Mouse (Mus musculus) myocyte (in vitro differentiated cells): ENCODE results near the gene Tradd. TPM values are rescaled to one million over a fixed set of nuclear protein-coding genes. Genes with fewer than 3 reads are reported as not detected.
A peak's percentile ranks its signal among the peaks of the same experiment; 100 is the strongest.
"Not testable (repeated sequence)": the region's sequence is repeated elsewhere in the genome, so short reads cannot be mapped to it uniquely, and the experiment has no call there.

Source experiments
- H3K27me3 ChIP-seq: one replicate; pipeline ENCODE4 v1.6.1; 2011; ENCODE audit not compliant: control insufficient read depth, insufficient read depth, insufficient read length
- H3K36me3 ChIP-seq: one replicate; pipeline ENCODE4 v1.6.1; 2011; ENCODE audit not compliant: control insufficient read depth, insufficient read depth
- H3K4me2 ChIP-seq: one replicate; pipeline ENCODE4 v1.6.1; 2011; ENCODE audit warnings: low read depth, control low read depth
- H3K4me3 ChIP-seq: one replicate; pipeline ENCODE4 v1.5.1; 2011; ENCODE audit warnings: mild to moderate bottlenecking, control low read depth, moderate library complexity
- H3K79me2 ChIP-seq: one replicate; pipeline ENCODE4 v1.6.1; 2011; ENCODE audit not compliant: control insufficient read depth, insufficient read depth
- H3ac ChIP-seq: one replicate; pipeline ENCODE4 v1.6.1; 2011; ENCODE audit not compliant: control insufficient read depth, insufficient read length
- CEBPB ChIP-seq: IDR thresholded peaks from 2 replicates; pipeline ENCODE4 v1.6.1; 2011; ENCODE audit warnings: mild to moderate bottlenecking, moderate library complexity; ENCODE audit not compliant: poor library complexity, insufficient read depth, severe bottlenecking
- E2F4 ChIP-seq: IDR thresholded peaks from one replicate; pipeline ENCODE4 v1.6.1; 2011; ENCODE audit warnings: mild to moderate bottlenecking, control low read depth, moderate library complexity; ENCODE audit not compliant: insufficient read depth
- MAX ChIP-seq: IDR thresholded peaks from one replicate; pipeline ENCODE4 v1.6.1; 2011; ENCODE audit warnings: low read depth, mild to moderate bottlenecking, control low read depth
- MYOD1 ChIP-seq, 3 experiments: IDR thresholded peaks; one replicate each; pipeline ENCODE4 v1.6.1; 2011; ENCODE audit warnings: control low read depth in 2 of 3, low read depth in 2 of 3, mild to moderate bottlenecking in 2 of 3, moderate library complexity in 1 of 3; ENCODE audit not compliant: insufficient read length in 2 of 3, control insufficient read depth in 1 of 3
- MYOG ChIP-seq, 3 experiments: IDR thresholded peaks; one replicate each; pipeline ENCODE4 v1.6.1; 2011; ENCODE audit warnings: control low read depth in 2 of 3, low read depth in 2 of 3, mild to moderate bottlenecking in 2 of 3; ENCODE audit not compliant: insufficient read length in 2 of 3, control insufficient read depth in 1 of 3, insufficient read depth in 1 of 3
- POLR2A ChIP-seq: IDR thresholded peaks from one replicate; pipeline ENCODE4 v1.6.1; 2011; ENCODE audit warnings: low read depth, mild to moderate bottlenecking, control low read depth, moderate library complexity; ENCODE audit not compliant: insufficient read length
- POLR2AphosphoS2 ChIP-seq: IDR thresholded peaks from one replicate; pipeline ENCODE4 v1.6.1; 2011; ENCODE audit warnings: low read depth, control low read depth; ENCODE audit not compliant: insufficient read length
- REST ChIP-seq: IDR thresholded peaks from one replicate; pipeline ENCODE4 v1.6.1; 2011; ENCODE audit warnings: mild to moderate bottlenecking, control low read depth, moderate library complexity; ENCODE audit not compliant: insufficient read depth, insufficient read length
- SRF ChIP-seq: IDR thresholded peaks from one replicate; pipeline ENCODE4 v1.6.1; 2011; ENCODE audit warnings: low read depth; ENCODE audit not compliant: control insufficient read depth, insufficient read length
- TCF12 ChIP-seq: IDR thresholded peaks from one replicate; pipeline ENCODE4 v1.6.1; 2011; ENCODE audit warnings: mild to moderate bottlenecking, control low read depth; ENCODE audit not compliant: poor library complexity, insufficient read depth, severe bottlenecking
- TCF3 ChIP-seq: IDR thresholded peaks from one replicate; pipeline ENCODE4 v1.6.1; 2011; ENCODE audit warnings: low read depth, control low read depth; ENCODE audit not compliant: insufficient read length
- USF1 ChIP-seq: IDR thresholded peaks from one replicate; pipeline ENCODE4 v1.6.1; 2011; ENCODE audit warnings: low read depth, mild to moderate bottlenecking, control low read depth, moderate library complexity
- polyA plus RNA-seq: library from polyadenylated mRNA; unstranded; fragments of >200 nt; fragmentation: generic; extraction: Trizol; gene quantifications from one replicate; pipeline ENCODE4 v1.2.1, GENCODE M21; 2012; ENCODE audit warnings: missing spikeins

The Tradd gene
- polyA plus RNA-seq, 1 experiment, result 27.0 TPM

DNA sequence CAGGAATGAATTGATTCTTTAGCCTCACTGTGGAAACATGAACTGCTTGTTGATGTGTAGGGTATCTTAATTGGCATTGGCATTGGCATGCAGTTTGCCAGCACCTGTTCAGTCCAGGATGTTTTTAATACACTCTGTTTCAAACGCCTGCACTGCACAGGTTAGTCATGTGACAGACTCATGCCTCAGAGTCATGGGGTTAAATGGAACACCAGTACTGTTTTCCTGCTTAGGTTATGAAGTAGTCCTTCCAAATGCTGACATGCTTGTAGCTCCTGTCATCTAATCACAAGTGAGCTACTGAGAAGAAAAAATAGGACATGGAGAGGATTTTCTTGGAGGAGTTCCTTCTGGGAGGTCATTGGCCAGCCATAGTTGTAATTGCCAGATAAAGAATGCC is 29.2 kb downstream of the Tradd start:
- Histone ChIP-seq H3K27me3 (no peaks in the 10 kb centered on the region), H3ac (no peak overlapping the region), H3K79me2 (peaks cover under 1% of the 10 kb centered on the region), H3K4me3 (no peak overlapping the region), H3K4me2 (no peak overlapping the region), H3K36me3 (peaks cover 11% of the 10 kb centered on the region)
- TF ChIP-seq MYOD1 (IDR thresholded peaks at IDR 0.05; ENCODE audit: control insufficient read depth in 1 of 3, insufficient read length in 2 of 3, low read depth in 2 of 3) (no peak), CEBPB (no peak), USF1 (no peak), REST (no peak), MAX (no peak), MYOG (IDR thresholded peaks at IDR 0.05; ENCODE audit: control insufficient read depth in 1 of 3, insufficient read depth in 1 of 3, insufficient read length in 2 of 3, low read depth in 2 of 3) (no peak), E2F4 (no peak), TCF12 (no peak), POLR2A (no peak), POLR2AphosphoS2 (no peak), TCF3 (no peak), SRF (no peak)

DNA sequence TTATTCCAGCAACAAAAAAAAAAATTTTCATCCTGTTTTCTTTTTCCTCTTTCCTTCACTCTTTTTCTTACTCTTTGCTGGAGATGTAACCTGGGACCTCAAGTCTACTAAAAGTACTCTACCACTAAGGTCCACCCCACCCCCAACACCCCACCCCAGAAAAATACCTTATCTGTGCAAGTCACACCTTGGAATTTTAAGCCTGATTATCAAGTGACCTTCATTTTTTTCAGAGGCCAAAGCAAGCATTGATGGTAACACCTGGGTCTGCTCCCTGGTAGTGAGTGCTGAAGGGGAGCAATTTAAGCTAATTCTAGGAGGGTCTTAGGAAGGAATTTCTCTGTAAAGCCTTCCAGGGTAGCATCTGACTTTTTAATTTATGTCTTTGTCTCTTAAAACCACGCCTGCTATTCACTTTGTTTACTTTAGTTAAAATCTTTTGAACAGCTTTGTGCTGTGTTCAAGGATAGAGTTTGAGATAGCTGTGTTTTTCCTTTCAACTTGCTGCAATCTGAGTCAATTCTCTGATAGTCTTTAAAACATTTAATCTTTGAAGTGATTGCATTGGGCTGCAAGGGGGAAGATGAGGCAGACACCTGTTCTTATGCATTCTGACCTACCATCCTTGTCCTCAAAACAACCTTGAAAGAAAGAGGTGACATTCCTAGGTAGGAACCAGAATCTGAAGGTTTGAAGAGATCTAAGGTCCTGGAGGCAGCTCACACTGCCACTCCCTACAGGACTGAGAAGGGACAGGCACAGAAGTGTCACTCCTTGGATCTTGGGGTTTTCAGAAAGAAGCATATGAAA is 31.1 kb downstream of the Tradd start:
- Histone ChIP-seq H3K27me3 (no peaks in the 10 kb centered on the region), H3K4me3 (no peak overlapping the region), H3K36me3 (peaks cover 3% of the 10 kb centered on the region), H3ac (no peak overlapping the region), H3K4me2 (no peak overlapping the region), H3K79me2 (peaks cover 18% of the 10 kb centered on the region)
- TF ChIP-seq TCF3 (no peak), MAX (no peak), REST (no peak), MYOD1 (IDR thresholded peaks at IDR 0.05; ENCODE audit: control insufficient read depth in 1 of 3, insufficient read length in 2 of 3, low read depth in 2 of 3) (no peak), TCF12 (no peak), E2F4 (no peak), MYOG (IDR thresholded peaks at IDR 0.05; ENCODE audit: control insufficient read depth in 1 of 3, insufficient read depth in 1 of 3, insufficient read length in 2 of 3, low read depth in 2 of 3) (no peak), POLR2AphosphoS2 (no peak), POLR2A (no peak), SRF (no peak), USF1 (no peak), CEBPB (no peak)

DNA sequence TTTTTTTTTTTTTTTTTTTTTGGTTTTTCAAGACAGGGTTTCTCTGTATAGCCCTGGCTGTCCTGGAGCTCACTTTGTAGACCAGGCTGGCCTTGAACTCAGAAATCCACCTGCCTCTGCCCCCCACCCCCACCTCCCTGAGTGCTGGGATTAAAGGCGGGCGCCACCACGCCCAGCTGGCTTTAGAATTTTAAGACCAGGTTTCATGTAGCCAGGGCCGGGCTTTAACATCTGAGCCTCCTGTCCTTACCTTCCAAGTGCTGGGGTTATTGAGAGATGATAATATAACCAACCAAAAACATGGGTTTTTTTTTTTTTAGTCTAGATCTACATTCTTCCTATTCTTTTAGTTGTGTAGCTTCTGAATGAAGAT is 32.1 kb downstream of the Tradd start:
- H3K79me2 ChIP-seq, result peaks cover 28% of the 10 kb centered on the region

DNA sequence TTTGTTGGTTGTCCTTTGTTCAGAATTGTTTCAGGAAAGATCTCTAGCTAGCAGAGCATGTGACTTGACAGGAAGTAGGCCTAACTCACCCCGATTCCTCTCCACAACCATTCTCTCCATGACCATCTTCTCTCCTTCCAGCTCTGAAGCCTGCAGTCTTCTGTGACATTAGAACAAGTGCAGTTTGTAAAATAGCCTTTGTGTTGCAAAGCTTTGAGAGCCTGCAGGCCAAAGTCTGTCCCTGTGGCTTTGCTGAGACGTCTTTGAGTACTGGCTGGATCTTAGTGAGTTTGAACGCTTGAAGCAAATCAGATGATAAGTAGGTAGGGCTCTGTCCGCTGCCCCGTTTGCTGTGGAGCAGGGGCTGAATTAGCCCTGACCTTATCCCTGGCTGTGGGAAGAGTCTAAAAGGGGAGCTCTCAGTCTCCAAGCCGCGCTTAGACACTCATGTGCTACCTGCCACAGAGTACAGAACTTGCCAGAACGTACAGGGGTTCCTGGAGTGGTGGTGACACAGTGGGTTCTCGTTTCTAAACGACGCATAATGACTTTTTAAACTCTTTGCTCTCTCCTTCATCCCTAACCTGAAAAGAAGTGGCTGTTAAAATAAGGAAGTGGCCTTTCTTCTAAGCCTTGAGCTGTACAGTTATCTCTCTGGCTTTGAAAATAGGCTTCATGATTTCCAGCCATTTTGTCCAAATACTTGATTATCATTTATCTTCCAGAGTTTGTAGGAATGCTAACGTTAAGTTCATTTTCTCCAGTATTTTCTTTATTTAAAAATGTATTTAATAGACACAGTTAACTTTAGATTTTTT is 32.7 kb downstream of the Tradd start:
- TF ChIP-seq POLR2AphosphoS2, result no peak
- TF ChIP-seq CEBPB, result no peak
- TF ChIP-seq MAX, result no peak
- TF ChIP-seq POLR2A, result no peak
- TF ChIP-seq USF1, result no peak
- TF ChIP-seq REST, result no peak
- Histone ChIP-seq H3K79me2 (peaks cover 34% of the 10 kb centered on the region), H3K27me3 (no peaks in the 10 kb centered on the region), H3K4me3 (no peak overlapping the region), H3ac (no peak overlapping the region), H3K4me2 (no peak overlapping the region), H3K36me3 (peaks cover 3% of the 10 kb centered on the region)

More for the DNA sequence above, 32.1 kb downstream of the Tradd start:
- H3K36me3 ChIP-seq, H3K4me3 ChIP-seq, H3ac ChIP-seq, H3K27me3 ChIP-seq, H3K4me2 ChIP-seq: not testable (repeated sequence)

DNA sequence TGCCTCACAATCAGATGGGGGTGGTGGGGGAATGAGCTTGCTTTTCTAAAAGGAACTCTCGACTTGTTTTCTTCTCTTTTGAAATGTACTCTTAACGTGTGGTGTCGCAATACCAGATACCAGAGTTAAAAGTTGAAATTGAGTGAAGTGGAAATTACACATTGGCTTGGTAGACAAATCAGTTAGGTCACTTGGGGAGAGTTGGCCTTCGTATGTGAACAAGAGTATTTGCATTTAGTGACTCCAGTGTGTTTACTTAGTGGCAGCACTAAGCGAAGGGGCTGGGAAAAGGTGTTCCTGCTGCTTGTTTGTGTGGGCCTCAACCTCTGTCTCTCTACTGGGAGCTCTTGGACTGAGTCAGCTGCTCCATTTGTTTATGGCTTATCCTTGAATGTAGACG is 38.5 kb downstream of the Tradd start:
- Histone ChIP-seq H3K36me3 (no peaks in the 10 kb centered on the region), H3K4me2 (peak overlapping the region; percentile 83), H3K79me2 (peaks cover 49% of the 10 kb centered on the region), H3K4me3 (peak overlapping the region; percentile 62), H3K27me3 (no peaks in the 10 kb centered on the region), H3ac (peak overlapping the region; percentile 50)
- TF ChIP-seq MYOG (IDR thresholded peaks at IDR 0.05; ENCODE audit: control insufficient read depth in 1 of 3, insufficient read depth in 1 of 3, insufficient read length in 2 of 3, low read depth in 2 of 3) (no peak), CEBPB (peak; percentile 25; the same call in 1 of the 2 replicates), POLR2AphosphoS2 (no peak), USF1 (no peak), SRF (no peak)
